Mouse (Mus musculus): ENCODE results near the gene Toe1.
A peak's percentile ranks its signal among the peaks of the same experiment; 100 is the strongest.

Gene Toe1

GRCm38 (mm10) chr4:116788956-116789355 is 18.5 kb downstream of the Toe1 start:
- DNase-seq: peak; percentile 91 to 95

GRCm38 (mm10) chr4:116787985-116788760 is 19.3 kb downstream of the Toe1 start:
- DNase-seq: no peak

- DNase-seq: no peak
These were observed 20.9 kb downstream of the Toe1 start for GRCm38 (mm10) chr4:116786587-116786986.

GRCm38 (mm10) chr4:116782171-116782570 is 25.3 kb downstream of the Toe1 start:
- peak in 1 of 2 experiments; percentile 21 for DNase-seq

- DNase-seq: no peak
These were observed 26.1 kb downstream of the Toe1 start for GRCm38 (mm10) chr4:116781366-116781765.

GRCm38 (mm10) chr4:116780541-116780940 is 26.9 kb downstream of the Toe1 start:
- no peak for DNase-seq

GRCm38 (mm10) chr4:116777079-116777478 is 30.4 kb downstream of the Toe1 start:
- DNase-seq: no peak

GRCm38 (mm10) chr4:116776391-116776790 is 31.0 kb downstream of the Toe1 start:
- no peak for DNase-seq

- no peak for DNase-seq
These were observed 38.4 kb downstream of the Toe1 start for GRCm38 (mm10) chr4:116769060-116769459.

- DNase-seq: no peak
These were observed 38.9 kb downstream of the Toe1 start for GRCm38 (mm10) chr4:116768510-116768909.

GRCm38 (mm10) chr4:116764001-116764400 is 43.4 kb downstream of the Toe1 start:
- no peak for DNase-seq

GRCm38 (mm10) chr4:116761914-116762313 is 45.5 kb downstream of the Toe1 start:
- DNase-seq: no peak

- no peak for DNase-seq
These were observed 57.7 kb downstream of the Toe1 start for GRCm38 (mm10) chr4:116749750-116750149.
